Mouse (Mus musculus): ENCODE data around the gene Aplp2.
"Not testable (repeated sequence)": the region's sequence is repeated elsewhere in the genome, so short reads cannot be mapped to it uniquely, and the experiment has no call there.

Aplp2 gene

DNA sequence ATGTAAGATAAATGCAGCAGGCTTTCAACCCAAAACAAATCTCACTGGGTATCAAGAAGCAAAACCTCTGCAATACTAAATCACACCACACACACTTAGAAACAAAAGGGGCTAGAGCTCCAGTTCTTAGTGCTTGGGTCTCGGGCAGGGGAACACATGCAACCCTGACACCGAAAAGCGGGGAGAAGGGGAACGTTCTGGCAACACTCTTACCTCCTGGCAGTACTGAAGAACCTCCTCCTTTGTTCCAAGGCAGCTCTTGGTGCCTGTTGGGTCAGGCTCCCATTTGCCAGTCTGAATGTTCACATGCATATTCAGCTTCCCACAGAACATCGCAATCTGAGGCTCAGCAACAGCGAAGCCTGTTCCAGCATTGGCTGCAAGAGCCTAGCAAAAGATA, 33.9 kb downstream of the Aplp2 start:
- no peak for DNase-seq

DNA sequence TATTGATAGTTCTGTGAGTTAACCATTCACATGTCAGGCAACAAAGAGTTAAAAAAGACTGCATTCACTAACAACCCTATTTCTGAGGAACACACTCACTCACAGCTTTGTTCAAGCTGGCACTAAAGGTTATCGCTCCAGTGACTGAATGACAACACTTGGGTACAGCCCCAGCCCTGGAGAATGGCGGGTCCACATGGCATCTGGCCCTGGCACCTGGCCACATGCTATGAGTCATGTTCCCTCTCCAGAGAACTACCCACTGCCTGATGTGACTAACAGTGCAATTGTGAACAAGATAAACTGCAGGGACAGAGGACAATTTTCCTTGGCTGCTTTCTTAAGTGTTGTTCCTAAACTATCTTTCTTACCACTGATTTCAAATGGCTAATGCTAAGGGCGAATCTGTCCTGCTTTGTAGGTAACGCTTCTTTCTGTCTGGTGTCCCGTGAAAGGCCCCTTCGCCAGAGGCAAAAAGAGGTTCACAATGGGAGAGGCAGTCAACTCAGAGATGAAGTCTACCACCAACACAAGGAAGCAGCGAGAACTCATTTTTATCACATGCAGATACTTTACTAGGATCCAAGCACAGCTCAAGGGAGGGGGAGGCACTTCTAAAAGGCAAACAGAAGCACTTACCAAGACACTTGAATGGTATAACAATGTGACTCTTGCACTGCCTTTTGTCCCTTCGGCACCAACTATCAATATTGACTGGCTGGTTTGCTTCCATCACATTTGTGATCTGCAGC, 35.1 kb downstream of the Aplp2 start:
- peak; percentile 79 to 81 for DNase-seq

DNA sequence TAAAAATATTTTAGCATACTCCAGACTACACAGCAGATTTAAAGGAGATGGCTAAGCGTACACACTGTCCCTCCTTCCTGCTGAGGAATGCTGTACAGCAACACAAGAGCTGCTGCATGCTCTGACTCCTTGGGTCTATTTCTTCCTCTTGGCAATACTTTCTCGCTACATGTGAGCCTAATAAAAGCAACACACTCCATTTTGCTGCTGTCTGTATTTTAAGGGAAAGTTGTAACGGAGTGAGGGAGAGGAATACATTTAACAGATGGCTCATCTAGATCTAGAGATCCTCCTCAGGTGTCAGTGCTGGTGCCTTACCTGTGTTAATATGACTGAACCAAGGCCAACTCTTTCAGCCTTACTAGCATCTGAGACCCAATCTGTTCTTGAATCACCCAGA, 35.6 kb downstream of the Aplp2 start:
- no peak for DNase-seq

DNA sequence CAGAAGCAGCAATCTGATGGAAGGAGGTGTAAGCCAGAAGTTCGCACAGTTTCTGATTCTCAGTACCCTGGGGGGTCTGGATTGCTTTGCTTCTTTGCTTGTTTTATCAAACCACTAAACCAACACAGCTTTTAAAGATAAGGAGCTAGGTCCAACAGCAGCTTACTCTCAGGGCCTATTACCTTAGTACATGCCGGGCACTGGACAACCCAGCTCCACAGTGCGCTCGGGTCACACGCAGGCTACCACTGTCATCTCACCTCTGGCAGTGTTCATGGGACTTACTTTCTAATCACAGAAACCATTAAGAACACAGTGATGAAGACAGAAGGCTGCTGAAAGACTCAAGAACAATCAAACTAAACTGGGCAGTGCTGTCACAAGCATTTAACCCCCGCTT, 36.3 kb downstream of the Aplp2 start:
- no peak for DNase-seq

DNA sequence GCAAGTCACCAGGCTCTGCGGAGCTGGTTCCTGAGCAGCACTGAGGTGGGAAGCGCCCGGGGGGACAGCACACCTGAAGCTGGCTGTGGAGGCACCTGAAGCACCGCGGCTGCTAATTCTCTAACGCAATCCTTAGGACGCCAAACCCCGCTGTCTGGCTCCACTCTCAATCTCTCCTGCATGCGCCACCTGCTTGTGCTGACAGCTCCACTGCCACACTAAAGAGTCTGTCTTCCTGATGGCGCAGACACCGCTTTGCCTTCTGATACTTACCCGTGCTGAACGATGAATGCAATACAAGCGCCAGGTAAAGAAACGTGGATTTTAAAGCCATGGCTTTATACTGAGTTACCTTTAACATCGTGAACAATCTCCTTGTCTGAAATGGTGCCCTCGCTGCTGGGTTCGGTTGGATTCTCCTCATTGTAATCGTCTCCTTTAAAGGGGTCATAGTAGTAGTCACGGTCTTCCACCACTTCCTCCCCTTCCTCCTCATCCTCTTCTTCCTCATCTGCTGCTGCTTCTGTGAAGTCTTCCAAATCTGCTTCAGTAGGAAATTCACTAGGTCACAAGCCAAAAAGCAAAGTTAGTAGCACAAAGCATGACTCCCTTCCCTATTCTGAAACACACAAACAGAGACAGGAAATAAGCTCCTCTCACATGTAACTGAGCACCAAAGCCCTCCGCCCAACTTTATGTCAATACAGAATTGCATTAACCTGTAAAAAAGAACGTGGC, 43.1 kb downstream of the Aplp2 start:
- DNase-seq: no peak

DNA sequence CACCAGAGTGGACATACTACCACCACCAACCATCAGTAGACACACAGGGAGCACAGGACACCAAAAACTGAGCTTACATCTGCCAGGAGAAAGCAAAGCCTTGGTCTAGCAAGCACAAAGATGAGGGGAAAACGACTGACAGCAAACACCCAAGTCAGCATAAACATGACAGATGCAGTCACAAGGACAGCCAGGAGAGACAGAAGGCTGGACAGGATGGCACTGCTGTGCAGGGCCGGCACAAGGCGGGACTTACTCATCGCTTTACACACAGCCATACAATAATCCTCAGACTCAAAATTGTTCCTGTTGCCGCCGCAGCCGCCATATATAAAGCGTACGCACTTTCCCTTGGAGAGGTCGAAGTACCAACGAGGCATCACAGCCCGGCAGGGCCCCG, 44.3 kb downstream of the Aplp2 start:
- no peak for DNase-seq

DNA sequence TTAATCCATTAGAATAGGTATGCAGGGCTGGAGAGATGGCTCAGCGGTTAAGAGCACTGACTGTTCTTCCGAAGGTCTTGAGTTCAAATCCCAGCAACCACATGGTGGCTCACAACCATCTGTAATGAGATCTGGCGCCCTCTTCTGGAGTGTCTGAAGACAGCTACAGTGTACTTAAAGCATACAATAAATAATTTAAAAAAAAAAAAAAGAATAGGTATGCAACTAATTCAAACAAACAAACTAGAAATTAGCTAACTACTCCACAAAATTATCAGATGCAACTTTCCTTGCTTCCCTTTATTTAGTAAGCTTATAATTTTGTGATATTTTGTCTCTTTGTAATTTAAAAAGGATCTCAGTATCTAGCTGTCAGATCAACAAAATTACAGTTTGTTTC, 46.1 kb downstream of the Aplp2 start:
- not testable (repeated sequence) for DNase-seq

DNA sequence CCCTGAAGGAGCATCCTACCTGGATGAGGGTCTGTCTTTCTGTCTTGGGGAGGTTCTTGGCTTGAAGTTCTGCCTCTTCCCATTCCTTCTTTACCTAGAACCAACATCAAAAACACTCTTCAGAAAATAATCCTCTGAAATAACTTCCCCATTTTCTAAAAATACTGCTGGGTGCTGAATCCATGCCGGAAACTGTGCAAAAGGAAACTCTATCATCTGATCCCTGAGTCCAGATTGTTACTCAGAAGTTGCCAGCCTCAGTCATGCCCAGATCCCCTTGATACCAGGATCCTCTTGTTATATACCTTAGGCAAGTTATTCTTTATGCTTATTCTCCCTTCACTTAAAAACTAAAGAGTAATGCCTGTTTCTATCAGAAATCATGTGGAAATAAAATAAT, 48.3 kb downstream of the Aplp2 start:
- DNase-seq: no peak

DNA sequence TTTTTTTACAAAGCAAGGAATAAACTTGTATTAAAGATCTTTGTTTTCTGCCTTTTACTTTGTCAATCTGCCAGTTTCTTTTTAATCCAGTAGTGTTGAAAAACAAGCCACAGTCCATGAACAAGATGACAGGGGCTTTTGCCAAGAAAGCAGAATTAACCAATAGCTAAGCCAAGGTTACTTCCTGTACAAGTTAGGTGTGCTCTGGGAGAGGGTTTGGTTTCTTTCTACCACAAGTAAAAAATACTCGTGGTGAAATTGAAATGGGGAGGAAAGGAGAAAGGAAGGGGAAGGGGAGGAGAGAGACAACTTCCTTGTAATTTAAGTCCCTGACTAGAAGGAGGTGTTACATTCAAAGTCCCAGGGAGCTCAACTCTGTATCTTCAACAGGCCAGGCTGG, 48.7 kb downstream of the Aplp2 start:
- DNase-seq: no peak

DNA sequence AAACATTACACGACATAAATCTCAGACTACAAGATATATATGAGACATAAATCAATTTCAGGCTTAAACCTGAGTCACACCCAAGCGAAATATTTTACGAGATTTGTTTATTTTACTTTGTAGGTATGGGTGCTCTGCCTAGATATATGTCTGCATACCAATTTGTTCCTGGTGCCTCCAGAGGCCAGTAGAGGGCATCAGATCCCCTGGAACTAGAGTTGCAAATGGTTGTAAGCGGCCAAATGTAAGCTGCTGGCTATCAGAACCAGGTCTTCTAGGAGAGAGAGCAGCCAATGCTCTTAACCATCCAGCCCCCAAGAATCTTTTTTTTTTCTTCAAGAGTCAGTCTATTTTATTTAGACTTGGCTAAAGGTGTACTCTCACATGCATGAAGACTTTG, 51.7 kb downstream of the Aplp2 start:
- DNase-seq: peak; percentile 35 to 60

DNA sequence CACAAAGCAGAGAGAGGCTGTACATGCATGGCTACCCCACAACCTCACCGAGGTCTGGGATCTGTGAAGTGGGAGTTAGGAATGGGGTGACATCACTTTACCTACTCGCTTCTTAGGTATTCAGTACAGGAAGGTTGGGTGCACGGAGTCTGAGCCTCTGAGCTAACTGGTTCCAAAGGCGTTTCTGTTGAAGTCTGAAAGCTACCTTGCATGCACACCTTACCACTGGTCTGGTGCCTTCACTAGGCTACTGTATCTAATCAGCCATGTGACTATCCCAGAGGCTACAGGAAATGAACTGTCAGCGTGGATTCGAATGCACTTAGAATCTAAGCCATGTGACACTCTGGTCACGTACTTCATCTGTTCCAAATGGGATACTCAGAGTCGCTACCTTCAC, 55.0 kb downstream of the Aplp2 start:
- DNase-seq: no peak

DNA sequence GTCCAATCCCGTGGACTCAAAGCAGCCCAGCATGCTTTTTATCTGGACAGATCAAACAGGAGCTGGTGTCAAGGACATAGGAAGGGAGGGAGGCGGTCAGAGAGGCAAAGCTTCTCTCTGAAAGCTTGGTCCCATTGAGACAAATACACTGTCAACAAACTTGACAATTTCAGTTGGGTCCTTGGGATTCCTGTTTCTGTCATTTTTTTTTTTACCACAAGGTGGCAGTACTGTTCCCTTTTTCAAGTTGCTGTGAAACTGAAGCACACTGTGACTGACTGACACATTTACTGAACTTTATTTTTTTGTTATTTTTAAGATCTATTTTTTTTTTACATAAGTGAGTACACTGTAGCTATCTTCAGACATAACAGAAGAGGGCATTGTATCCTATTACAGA, 60.6 kb downstream of the Aplp2 start:
- no peak for DNase-seq

DNA sequence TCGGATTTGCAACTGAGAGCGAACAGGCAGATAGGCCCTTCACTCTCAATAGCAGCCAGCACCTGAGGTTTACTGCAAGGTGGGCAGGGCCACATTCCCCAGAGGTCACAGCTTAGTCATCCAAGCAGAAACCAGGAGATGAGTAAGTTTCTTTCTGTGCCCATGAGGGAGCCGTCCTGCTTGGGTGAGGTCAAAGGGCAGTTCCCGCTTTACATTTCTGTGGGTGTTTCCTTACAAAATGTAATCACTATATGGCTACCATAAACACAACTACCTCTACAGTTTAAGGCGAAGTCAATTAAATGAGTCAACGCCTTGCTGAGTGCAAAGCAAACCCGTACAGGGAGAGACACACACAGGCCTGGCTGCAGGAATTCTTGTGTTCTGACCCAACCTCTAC, 63.5 kb downstream of the Aplp2 start:
- DNase-seq: peak in 1 of 2 experiments; percentile 12

DNA sequence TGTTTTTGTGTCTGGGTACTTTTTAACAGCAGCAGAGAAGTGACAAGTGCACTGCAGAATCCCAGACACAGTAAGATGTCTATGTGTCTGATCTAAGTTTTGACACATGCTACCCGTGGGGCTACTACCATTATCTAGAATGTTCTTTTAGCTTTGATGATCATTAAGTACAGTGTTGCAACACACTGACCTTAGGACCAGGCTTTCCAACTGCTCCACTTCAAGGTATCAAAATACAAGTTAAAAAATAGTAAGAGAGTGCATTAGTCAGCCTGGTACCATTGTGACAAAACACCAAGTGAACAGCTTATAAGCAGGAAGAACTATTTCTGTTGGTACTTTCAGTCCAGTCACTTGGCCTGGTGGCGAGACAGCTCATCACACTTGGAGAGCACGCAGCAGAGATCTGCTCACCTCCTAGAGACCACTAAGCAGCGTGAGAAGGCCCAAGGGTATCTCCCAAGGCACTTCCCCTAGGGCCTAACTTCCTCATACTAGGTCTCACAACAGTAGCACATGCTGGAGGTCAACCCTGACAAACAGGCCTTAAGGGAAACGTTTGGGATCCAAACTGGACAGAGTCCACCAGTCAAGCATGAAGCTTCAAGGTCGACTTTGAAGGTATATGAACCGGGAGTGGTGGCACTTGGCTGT, 66.2 kb downstream of the Aplp2 start:
- peak; percentile 34 to 47 for DNase-seq

DNA sequence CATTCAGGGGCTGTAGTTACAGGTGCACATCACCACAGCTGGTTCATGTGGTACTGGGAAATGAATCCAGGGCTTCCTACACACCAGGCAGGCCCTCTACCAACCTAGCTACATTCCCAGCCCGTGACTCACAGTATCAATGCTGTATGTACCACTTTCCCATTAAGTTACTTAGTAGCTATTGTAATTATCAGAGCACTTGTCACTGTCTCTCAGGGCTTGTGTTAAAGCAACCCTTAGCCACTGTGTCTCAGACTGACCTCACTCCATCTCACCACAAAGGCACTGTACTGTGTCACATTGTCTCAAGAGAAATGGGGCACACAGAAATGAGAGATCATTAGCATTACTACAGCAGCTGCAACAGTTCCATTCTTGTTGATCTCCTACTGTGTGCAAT, 68.7 kb downstream of the Aplp2 start:
- DNase-seq: no peak

DNA sequence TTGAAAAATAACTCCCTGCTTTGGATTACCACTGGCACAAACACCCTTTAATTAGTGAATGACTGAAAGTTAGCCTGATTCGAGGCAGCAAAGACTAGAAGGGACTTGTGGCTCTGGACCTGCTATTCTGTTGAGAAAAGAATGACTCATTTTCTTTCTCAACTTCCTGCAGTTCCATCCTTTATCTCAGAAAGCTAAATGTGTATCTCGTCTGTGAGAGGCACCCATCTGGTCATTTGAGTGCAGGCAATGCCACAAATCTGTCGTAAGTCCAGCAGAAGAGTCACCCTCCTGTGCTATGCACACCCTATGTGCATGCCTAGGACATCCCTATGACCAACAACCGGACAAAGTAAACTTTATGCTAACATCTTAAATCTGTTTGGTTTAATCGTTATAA, 78.5 kb downstream of the Aplp2 start:
- no peak for DNase-seq

DNA sequence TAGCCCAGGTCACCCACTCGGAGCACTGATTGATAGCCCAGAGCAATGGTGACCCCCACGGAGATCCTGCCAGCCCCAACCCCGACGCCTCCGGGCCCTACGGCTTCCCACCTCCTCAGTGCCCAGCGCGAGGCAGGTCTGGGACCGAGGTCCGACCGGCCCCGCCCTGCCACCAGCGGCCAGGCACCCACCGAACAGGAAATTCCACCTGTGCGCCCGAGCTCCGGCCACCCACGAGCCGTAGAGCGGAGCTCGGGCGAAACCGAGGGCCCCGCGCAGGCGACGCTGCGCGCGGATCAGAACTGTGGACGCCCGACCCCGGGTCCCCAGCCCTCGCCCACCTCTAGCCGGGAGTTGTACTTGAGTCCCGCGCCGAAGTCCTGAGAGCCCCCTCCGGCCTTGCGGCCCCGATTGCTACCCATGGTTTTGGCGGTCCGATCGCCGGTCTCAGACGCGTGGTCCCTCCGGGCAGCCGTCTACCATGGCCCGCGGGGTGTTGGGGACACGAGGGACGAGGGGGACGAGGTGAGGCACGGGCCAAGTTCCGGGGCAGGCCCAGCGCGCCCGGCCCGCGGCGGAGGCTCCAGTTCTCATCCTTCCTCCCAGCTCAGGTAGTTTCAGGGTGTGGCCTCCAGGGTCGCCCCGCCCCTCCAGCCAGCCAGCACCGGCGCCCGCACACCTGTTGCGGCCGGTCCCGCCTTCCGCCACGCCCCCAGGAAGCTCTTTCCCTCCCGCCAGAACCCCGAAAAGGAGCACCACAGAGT, 80.2 kb downstream of the Aplp2 start, which contains the start of gene St14:
Gene St14, minus strand, starts transcription at position 649 of the 764 bp plus-strand sequence.
- DNase-seq: peak; percentile 83 to 90

DNA sequence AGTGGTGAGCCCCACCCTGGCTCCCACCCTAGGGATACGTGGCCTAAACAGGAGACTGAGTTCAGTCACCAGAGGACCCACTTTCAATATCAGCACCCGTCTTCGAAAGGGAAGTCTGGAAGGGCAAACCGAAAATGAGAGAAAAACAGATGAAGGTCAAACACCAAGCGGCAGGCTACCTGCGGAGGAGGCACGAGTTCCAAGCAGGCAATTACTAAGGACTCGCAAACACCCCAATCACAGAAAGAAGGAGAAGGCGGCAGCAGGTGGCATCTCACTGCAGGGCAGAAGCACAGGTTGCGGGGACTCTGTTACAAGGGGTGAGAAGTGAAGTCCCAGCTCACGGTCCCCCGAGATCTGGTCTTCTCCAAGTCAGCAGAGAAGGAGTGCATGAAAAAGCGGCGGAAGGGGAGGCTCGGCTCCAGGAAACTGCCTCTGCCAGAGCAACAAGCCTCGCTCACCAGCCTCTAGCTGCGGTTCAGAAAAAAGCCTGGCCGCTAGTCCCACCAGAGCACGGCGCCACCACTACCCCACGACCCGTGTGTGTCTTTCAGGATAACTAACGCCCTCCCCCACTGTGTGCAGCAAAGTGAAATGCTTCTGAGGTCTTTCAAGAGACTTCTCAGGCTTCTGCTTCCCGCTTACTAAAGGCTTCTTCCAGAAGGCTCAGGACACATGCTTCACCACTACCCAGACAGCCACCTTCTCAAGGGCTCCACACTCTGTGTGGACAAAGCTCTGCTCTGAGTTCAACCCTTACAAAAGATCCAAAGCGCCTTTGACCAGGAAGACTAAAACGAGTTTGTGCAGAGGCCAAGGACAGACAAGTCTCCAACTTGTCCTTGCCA, 81.0 kb downstream of the Aplp2 start:
- peak in 1 of 2 experiments; percentile 30 for DNase-seq

DNA sequence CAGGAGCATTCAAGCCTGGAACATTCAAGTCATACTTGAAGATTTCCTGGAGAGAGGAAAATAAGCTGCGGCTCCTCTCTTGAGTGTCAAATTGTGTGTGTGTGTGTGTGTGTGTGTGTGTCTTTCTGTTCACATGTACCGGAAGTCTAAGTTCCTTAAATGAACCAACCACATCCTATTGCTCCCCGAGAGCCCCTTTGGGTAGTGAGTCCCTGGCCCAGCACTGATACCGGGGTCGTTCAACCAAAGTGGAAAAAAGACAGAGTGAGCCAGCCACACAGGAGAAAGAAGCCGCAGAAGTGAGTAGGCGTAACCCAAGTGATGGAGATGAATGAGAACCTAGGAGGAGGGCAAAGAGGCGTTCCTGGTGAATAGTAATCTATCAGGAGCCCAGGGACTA, 81.7 kb downstream of the Aplp2 start:
- no peak for DNase-seq

DNA sequence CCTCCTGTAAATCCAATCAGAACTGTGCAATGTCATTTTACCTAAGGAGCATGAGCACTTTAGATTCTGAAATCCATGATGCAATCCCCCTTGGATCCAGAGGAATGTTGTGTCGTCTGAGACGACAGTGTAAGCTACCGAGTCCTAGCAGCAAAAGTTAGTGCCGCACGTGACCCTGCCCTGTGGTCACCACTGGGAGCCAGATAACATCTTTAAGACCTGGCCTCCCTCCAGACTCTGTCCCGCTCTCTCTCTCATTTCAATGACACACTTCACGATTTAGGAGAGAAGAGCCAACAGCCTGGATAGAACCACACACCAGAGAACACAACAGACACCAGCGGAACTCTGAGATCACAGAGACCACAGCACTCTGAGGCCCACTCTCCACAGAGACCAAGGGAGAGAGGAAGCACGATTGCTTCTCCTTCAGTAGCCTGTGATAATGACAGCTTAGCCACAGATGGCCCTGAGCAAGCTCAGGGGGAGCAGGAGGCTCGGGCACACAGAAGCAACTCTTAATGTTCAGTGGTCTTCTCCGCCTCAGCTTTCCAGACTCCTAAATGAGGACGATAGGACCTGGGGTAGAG, 83.6 kb downstream of the Aplp2 start:
- peak; percentile 52 to 56 for DNase-seq

DNA sequence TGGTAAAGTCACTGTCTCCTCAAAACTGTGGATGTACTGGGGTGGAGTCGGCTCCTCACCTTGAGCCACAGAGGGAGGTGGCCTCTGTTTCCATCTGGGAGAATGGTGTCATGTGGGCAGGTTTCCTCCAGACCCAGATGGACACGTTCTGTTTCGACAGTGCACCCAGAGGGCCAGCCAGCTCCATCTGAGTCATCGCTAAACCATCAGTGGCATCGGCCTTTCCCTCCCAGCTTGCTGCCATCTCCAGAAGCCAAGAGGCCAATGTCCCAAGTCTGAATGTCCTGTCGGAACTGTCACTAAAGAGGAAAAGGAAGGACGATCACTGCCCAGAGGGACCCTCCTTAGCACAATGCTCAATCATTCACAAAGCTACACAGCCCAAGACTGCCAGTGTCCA, 85.5 kb downstream of the Aplp2 start:
- no peak for DNase-seq

Data from kidney, postnatal 36 days (tissue).